Mouse (Mus musculus) liver, embryonic 18 days (tissue): ENCODE results near the gene Cbarp. TPM values are rescaled to one million over a fixed set of nuclear protein-coding genes. Genes with fewer than 3 reads are reported as not detected.

Experiments used
- polyA plus RNA-seq: library from polyadenylated mRNA; depleted of rRNA; stranded (reverse); fragments of >200 nt; gene quantifications from 2 replicates; pipeline ENCODE4 v1.2.3, GENCODE M21; 2012; rRNA removed

Gene Cbarp
- polyA plus RNA-seq, result 0.83 and 0.97 TPM in 2 replicates

DNA sequence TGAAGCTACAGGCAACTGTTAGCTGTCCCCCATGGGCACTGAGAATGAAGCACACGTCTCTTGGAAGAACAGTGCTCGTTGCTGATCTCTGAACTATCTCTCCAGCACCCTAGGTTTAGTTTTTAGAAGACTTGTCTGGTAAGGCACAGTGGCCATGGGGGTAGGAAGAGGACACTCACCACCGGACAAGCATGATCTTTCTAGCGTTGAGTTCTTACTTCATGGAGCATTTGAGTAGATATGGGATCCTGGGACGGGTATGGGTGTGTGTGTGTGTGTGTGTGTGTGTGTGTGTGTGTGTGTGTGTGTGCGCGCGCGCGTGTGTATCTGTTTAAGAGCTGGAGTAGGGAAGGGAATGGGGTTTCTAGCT is at the start of gene Cbarp:
Cbarp (minus strand) TSS at position 170 of the 370 bp plus-strand sequence.

DNA sequence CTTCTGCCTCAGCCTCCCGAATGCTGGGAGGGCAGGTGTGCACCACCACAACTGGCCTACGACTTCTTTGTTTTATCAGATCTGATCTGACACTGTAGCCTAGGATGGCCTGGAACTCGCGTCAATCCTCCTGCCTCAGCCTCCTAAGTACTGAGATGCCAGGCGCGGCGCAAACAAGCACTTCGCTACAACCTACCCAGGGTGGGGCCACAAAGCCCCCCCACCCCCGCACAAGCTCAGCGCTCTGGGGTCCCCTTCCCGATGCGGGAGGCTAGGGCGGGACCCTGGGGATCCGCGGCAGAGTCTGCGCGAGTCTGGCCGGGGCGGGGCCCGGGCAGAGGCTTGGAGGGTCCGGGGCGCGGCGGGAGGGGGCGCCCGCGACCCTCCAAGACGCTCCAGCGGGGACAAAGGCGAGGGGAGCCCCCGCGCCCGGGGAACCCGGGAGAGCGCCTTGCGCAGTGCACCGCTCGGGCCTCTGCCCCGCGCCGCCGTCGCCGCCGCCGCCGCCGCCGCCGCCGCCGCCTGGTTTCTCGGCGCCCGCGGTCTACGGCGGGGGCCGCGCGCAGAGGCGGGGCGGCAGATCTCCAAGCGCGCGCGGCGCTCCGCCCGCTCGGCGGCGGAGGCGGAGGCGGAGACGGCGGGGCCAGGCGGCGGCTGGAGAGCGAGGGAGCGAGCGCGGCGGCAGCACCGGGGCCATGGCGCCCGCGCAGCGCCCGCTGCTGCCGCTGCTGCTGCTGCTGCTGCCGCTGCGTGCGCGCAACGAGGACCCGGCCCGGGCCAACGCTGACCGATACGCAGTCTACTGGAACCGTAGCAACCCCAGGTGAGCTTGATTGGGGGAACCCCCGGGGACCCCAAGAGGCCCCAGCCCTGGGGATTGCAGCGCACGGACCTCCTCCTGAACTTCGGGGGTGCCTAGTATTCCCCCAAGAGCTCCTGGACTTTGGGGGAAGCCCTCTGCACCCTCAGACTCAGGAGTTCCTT is 38.7 kb upstream of the Cbarp start, which contains the start of gene Efna2:
Efna2 (plus strand) TSS at position 415 of the 984 bp plus-strand sequence.

DNA sequence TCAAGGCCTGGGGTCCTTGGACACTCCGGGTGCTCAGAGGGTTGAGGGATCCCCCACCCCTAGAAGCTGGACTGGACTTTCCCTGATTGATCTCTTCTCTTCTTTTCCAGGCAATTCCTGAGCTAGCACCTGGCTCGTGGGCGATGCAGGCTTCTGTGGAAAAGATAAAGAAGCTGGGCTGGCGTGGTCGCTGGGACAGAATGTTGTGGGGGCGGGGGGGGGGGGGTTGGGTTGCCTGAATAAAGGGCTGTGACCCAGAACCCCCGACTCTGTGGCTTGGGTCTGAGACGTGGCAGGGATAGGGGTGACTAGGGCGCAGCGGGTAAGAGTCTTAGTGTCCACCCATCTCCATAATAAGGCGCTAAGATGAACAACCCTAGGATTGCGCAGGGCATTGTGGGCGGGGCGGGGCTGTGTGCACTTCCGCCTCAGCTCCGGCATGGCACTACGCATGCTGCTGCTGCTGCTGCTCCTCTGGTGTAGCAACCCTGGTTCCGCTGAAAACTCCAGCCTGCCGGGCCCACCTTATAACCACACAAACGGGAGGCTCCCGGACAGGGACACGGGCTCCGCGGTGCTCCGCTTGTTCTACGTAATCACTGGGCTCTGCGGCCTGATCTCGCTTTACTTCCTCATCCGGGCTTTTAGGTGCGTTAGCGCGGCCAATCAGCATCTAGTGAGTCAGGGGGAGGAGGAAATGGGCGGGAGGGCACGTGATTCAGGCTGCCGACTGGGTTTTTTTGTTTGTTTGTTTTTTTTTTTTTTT is 32.1 kb upstream of the Cbarp start, which contains the start of gene 1600002K03Rik:
1600002K03Rik (plus strand) TSS at position 418 of the 766 bp plus-strand sequence.

DNA sequence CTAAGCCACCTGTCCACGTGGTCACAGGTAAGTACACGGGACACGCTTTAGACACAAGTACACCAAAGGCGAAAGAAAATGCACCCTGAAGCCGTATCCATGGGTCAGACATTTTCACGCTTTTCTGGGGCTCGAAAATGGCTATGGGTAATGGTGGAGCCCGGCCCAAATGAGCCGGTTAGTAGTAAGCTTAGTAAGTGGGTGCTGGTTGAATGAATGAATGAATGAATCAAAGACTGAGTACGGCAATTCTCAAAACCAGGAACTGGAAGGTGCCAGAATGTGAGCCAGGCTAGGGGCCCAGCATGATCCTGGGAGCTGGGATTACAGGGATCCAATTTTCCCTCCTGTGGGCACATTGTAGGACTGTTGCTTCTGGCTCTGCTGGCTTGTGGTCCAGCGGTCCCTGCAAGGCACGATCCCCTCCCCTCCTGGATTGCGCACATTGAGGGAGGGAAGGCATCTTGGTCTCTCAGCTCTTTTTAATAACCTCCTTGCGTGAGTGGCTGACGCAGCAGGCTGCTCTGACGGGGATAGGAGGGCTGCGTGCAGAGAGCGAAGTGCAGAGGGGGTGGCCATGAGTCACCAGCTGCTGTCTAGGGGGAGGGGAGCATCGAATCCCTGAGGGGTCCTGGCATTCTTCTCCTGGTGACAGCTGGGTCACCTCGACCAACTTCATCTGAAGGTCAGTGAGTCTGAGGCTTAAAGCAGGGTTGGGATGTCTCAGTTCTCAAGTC is 24.9 kb upstream of the Cbarp start, which contains the start of gene Cirbp:
Cirbp (plus strand) TSS at position 594 of the 737 bp plus-strand sequence.

DNA sequence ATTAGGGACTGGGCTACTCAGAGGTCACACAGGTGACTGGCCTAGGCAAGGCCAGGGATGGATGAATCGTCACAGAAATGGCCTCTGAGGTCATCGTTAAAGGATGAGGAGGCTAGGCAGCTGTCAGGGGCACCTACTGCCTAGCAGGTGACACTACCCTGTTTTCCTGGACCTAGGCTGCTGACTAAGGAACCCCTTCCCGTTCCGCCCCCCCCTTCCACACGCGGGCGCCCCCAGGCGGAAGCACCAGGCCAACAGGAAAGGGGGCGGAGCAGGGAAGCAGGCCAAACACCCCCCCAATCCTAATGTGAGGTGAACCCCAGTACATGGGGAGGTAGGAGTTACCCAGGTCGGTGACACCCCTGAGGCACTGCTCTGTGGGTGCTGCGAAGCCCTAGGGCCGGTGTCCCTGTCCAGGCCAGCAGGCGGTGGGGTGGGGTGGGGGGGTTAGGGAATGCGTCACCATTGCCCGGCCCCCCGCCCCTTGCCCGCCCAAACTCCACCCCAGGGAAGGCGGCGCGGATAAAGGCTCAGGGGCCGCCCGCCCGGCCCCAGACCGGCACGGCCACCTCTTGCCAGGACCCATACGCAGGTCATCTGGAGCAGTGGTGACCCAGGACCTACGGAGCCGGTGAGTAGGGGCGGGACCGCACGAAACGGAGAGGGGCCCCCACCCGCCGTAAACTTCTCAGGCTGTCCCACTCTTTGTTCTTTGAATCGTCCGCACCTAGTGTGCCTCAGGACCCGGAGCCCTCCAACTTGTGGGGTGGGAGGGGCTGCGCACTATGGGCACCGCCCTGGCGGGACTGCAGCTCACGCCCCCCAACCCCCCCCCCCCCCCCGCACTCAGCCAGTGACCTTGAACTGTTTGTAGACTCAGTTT is 7.3 kb upstream of the Cbarp start, which contains the start of gene Midn:
Midn (plus strand) TSS at position 554 of the 883 bp plus-strand sequence.

DNA sequence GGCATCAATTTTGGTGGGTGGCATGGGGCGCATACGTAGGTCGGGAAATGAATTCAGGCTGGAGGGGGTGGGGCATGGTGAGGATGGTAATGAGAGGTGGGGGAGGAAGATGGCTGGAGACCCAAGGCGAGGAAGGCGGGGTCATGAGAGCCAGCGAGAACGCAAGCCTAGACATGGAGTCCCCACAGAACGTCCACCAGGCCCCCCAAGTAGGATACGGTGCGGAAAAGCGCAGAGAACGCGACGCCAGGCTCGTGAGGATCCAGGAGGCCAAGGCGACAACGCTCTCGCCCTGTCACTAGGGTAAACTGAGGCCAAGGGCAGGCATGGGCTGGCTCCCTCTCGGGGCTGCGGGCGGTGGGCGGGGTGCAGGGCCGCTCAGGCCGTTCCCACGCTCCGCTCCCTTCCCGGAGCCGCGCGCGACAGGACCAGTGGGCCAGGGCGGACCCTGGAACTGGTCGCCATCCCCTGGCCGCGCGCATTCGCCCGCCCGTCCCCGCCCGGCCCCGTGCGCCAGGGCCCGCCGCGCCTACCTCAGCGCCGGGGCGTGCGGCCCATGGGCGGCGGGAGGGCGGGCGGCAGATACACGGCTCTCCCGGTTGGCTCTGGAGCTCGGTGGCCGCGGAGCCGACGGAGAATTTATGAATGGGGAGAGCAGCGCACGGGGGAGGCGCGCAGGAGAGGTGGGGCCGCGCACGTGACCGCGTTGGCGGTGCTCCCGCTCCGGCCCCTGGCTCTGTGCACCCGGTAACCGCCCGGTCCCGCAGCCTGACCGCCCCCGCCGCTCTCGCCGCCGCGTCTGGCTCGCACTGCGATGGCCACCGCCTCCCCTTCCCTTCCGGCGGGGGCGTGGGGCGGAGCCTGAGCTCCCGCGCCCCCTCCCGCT is 1.8 kb downstream of the Cbarp start, which contains the start of gene Atp5d:
Atp5d (plus strand) TSS at position 80 of the 886 bp plus-strand sequence.

DNA sequence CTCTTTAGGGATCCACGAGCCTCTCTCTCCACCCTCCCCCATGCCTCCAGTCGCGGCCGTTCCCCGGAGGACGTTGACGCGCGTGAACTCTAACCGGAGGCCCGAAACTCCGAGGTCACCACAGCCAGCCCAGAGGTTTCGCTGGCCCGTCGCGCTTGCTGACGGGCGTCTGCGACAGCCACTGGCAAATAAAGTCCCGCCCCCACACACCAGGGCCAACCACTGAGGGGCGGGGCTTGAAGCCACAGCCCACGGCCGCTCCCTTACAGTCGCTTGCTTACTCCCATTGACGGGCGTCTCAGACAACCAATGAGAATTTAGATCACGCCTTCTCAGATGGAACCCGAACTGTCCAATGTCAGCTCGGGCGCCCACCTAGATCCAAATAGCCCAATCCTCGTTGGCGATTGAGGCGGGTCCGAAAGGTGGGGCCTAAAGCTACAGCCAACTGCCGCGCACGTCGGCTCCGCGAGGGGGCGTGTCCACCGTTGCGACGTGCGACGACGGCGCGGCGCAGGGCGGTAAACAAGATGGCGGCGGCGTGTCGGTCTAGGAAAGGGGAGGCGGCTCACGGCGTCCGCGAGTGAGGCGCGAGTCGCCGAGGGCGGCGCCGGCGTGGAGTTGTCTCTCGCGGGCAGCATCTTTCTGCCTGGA is 25.2 kb downstream of the Cbarp start, which contains the start of gene Stk11:
Stk11 (plus strand) TSS at position 514 of the 654 bp plus-strand sequence.

DNA sequence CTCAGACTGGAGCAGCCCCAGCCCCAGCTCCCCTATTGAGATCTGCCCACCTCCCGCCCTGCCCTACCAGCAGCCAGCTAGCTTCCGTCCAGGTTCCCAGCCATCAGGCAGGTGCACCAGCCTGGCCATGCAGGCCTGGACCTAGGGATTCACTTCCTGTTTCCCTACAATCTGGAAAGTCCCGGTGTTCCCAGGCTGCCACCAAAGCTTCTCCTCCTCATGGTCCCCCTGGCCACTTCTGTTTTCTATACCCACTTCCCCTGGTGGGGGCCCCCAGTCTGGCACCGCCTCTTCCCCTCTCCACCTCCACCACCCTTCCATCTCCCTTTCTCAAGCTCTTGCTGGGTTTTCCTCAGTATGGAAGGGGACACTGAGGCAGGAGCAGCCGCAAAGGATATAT is 35.2 kb downstream of the Cbarp start, which contains the start of gene Sbno2:
Sbno2 (minus strand) TSS at position 112 of the 400 bp plus-strand sequence.

Other genes starting within 250 kb of the Cbarp start
- gene Cfd, start 250.0 kb downstream of the Cbarp start, polyA plus RNA-seq, result 0.08 and 0.12 TPM in 2 replicates
- gene Med16, start 231.9 kb downstream of the Cbarp start, polyA plus RNA-seq, result 11.6 and 12.7 TPM in 2 replicates
- not detected in 2 replicates for gene Gm26602, start 230.0 kb downstream of the Cbarp start, polyA plus RNA-seq
- gene Kiss1r, start 223.9 kb downstream of the Cbarp start, polyA plus RNA-seq, result 0.65 and 0.86 TPM in 2 replicates
- gene R3hdm4, start 219.6 kb downstream of the Cbarp start, polyA plus RNA-seq, result 31.9 and 40.7 TPM in 2 replicates
- gene Arid3a, start 213.8 kb downstream of the Cbarp start, polyA plus RNA-seq, result 8.4 and 10.3 TPM in 2 replicates
- 18.3 and 20.3 TPM in 2 replicates for gene Wdr18, start 180.7 kb downstream of the Cbarp start, polyA plus RNA-seq
- not detected in 2 replicates for gene Grin3b, start 170.1 kb downstream of the Cbarp start, polyA plus RNA-seq
- gene Tmem259, start 156.5 kb downstream of the Cbarp start, polyA plus RNA-seq, result 66.7 and 79.1 TPM in 2 replicates
- 28.0 and 28.2 TPM in 2 replicates for gene Cnn2, start 152.3 kb downstream of the Cbarp start, polyA plus RNA-seq
- gene Abca7, start 144.3 kb downstream of the Cbarp start, polyA plus RNA-seq, result 6.1 and 7.9 TPM in 2 replicates
- gene Arhgap45, start 124.2 kb downstream of the Cbarp start, polyA plus RNA-seq, result 23.6 and 31.2 TPM in 2 replicates
- 79.7 and 92.0 TPM in 2 replicates for gene Polr2e, start 101.0 kb downstream of the Cbarp start, polyA plus RNA-seq
- 324 and 335 TPM in 2 replicates for gene Gpx4, start 93.7 kb downstream of the Cbarp start, polyA plus RNA-seq
- 10.4 and 13.9 TPM in 2 replicates for gene Sbno2, start 35.3 kb downstream of the Cbarp start, polyA plus RNA-seq
- 63.7 and 77.6 TPM in 2 replicates for gene Stk11, start 25.0 kb downstream of the Cbarp start, polyA plus RNA-seq
- gene Atp5d, start 2.2 kb downstream of the Cbarp start, polyA plus RNA-seq, result 289 and 291 TPM in 2 replicates
- 9.9 and 11.3 TPM in 2 replicates for gene Midn, start 7.4 kb upstream of the Cbarp start, polyA plus RNA-seq
- 24.2 and 30.3 TPM in 2 replicates for gene Cirbp, start 25.1 kb upstream of the Cbarp start, polyA plus RNA-seq
- gene 1600002K03Rik, start 32.1 kb upstream of the Cbarp start, polyA plus RNA-seq, result 5.5 and 6.2 TPM in 2 replicates
- 0.31 and 0.38 TPM in 2 replicates for gene Efna2, start 38.6 kb upstream of the Cbarp start, polyA plus RNA-seq
- 12.0 and 12.6 TPM in 2 replicates for gene Mum1, start 85.6 kb upstream of the Cbarp start, polyA plus RNA-seq
- 210 and 248 TPM in 2 replicates for gene Ndufs7, start 108.3 kb upstream of the Cbarp start, polyA plus RNA-seq
- gene Gamt, start 120.2 kb upstream of the Cbarp start, polyA plus RNA-seq, result 121 and 130 TPM in 2 replicates
- gene Dazap1, start 120.7 kb upstream of the Cbarp start, polyA plus RNA-seq, result 53.8 and 62.0 TPM in 2 replicates
- gene Rps15, start 151.6 kb upstream of the Cbarp start, polyA plus RNA-seq, result 1,560 and 1,972 TPM in 2 replicates
- gene Apc2, start 155.1 kb upstream of the Cbarp start, polyA plus RNA-seq, result 0.03 and 0.05 TPM in 2 replicates
- gene 2310011J03Rik, start 179.7 kb upstream of the Cbarp start, polyA plus RNA-seq, result 18.0 and 18.1 TPM in 2 replicates
- gene Pcsk4, start 188.7 kb upstream of the Cbarp start, polyA plus RNA-seq, result 9.3 and 9.5 TPM in 2 replicates
- 35.1 and 42.1 TPM in 2 replicates for gene Reep6, start 189.1 kb upstream of the Cbarp start, polyA plus RNA-seq
- 2.4 and 3.2 TPM in 2 replicates for gene Adamtsl5, start 207.6 kb upstream of the Cbarp start, polyA plus RNA-seq
- 0.42 and 0.46 TPM in 2 replicates for gene Plk5, start 215.6 kb upstream of the Cbarp start, polyA plus RNA-seq
- gene Mex3d, start 246.8 kb upstream of the Cbarp start, polyA plus RNA-seq, result 2.4 and 2.5 TPM in 2 replicates